Mouse (Mus musculus): ENCODE data around the gene Helz2. TPM values are rescaled to one million over a fixed set of nuclear protein-coding genes. Genes with fewer than 3 reads are reported as not detected.

The Helz2 gene
- total and polyA plus RNA-seq, 3 experiments: 9.2 to 14.1 (median 11.2) TPM

DNA sequence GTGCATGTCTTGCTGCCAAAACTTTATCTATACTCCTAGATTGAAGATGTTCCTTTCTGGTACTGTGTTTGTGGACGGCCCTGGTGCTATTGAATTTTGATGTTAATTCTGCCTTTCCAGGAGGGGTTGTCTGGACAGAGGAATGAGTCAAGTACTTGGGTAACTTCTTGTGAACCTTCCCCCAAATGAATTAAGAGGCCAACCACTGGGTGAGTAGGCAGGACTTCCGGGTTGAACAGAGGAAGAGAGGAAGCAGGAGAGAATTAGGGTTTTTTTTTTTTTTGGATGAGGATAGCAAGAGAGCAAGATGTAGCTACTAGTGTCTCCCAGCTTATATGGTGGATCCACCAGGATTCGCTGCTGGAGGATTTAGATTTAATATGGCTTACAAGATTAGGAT, 63.8 kb downstream of the Helz2 start:
- WGBS: 63% methylated on average over 3 of the region's 3 CpGs
- H3K27ac ChIP-seq: no peak overlapping the region
- intact Hi-C loops (cut with DNase I): no loop called here
- TF ChIP-seq CTCF (IDR thresholded peaks at IDR 0.05) (no peak), POLR2A (IDR thresholded peaks at IDR 0.05; ENCODE audit: insufficient read depth, low read depth, low read length) (no peak)
- H3K36me3 ChIP-seq (ENCODE audit: control insufficient read depth, insufficient read depth, low read length): no peaks in the 10 kb centered on the region
- H3K79me2 ChIP-seq (replicated peaks; ENCODE audit: control insufficient read depth, insufficient read depth, low read length): no peaks in the 10 kb centered on the region
- H3K27me3 ChIP-seq (ENCODE audit: control insufficient read depth, insufficient read depth, low read length): no peaks in the 10 kb centered on the region
- H3K4me1 ChIP-seq (ENCODE audit: control insufficient read depth, insufficient read depth, low read length): peaks cover 1% of the 10 kb centered on the region; the same call in 1 of the 2 replicates
- H3K9ac ChIP-seq (ENCODE audit: low read depth, low read length): no peak overlapping the region
- H3K4me3 ChIP-seq: no peak overlapping the region
- no peak for DNase-seq

Other genes with a start within 250 kb of the Helz2 start
- not detected for gene Chrna4, start 198.5 kb downstream of the Helz2 start, total RNA-seq (2021)
- gene Chrna4, start 198.5 kb downstream of the Helz2 start, polyA plus RNA-seq (2012; rRNA removed): not detected in 2 replicates
- under 1 TPM in 1 of 2 experiments, not detected in 1; 0.05 TPM for gene Kcnq2, start 106.7 kb downstream of the Helz2 start, total RNA-seq (2021)
- gene Kcnq2, start 106.7 kb downstream of the Helz2 start, polyA plus RNA-seq (2012; rRNA removed): 0.23 TPM in 2 replicates
- gene Eef1a2, start 85.0 kb downstream of the Helz2 start, total RNA-seq (2021): 1,000 to 10,000 TPM; 1,434 to 1,646 TPM
- gene Eef1a2, start 85.0 kb downstream of the Helz2 start, polyA plus RNA-seq (2012; rRNA removed): 1,031 and 1,150 TPM in 2 replicates
- gene Ppdpf, start 54.8 kb downstream of the Helz2 start, total RNA-seq (2021): 10 to 100 TPM; 47.5 to 57.7 TPM
- 81.2 and 82.4 TPM in 2 replicates for gene Ppdpf, start 54.8 kb downstream of the Helz2 start, polyA plus RNA-seq (2012; rRNA removed)
- under 1 TPM in 1 of 2 experiments, not detected in 1; 0.07 TPM for gene Ptk6, start 39.2 kb downstream of the Helz2 start, total RNA-seq (2021)
- 0.03 TPM in 1 of 2 replicates, not detected in the other for gene Ptk6, start 39.2 kb downstream of the Helz2 start, polyA plus RNA-seq (2012; rRNA removed)
- under 1 TPM; 0.44 to 0.59 TPM for gene Srms, start 28.8 kb downstream of the Helz2 start, total RNA-seq (2021)
- 0.59 and 1.3 TPM in 2 replicates for gene Srms, start 28.8 kb downstream of the Helz2 start, polyA plus RNA-seq (2012; rRNA removed)
- not detected for gene Fndc11, start 22.0 kb downstream of the Helz2 start, total RNA-seq (2021)
- gene Fndc11, start 22.0 kb downstream of the Helz2 start, polyA plus RNA-seq (2012; rRNA removed): 0.29 and 0.43 TPM in 2 replicates
- 10 to 100 TPM in 1 of 2 experiments, 1 to 10 TPM in 1; 8.5 to 10.2 TPM for gene Gmeb2, start 46.0 kb upstream of the Helz2 start, total RNA-seq (2021)
- 9.4 and 12.7 TPM in 2 replicates for gene Gmeb2, start 46.0 kb upstream of the Helz2 start, polyA plus RNA-seq (2012; rRNA removed)
- gene Stmn3, start 72.5 kb upstream of the Helz2 start, total RNA-seq (2021): under 1 TPM; 0.29 to 0.32 TPM
- gene Stmn3, start 72.5 kb upstream of the Helz2 start, polyA plus RNA-seq (2012; rRNA removed): 0.37 and 1.6 TPM in 2 replicates
- gene Rtel1, start 77.7 kb upstream of the Helz2 start, total RNA-seq (2021): 10 to 100 TPM in 1 of 2 experiments, 1 to 10 TPM in 1; 8.3 to 10.6 TPM
- gene Rtel1, start 77.7 kb upstream of the Helz2 start, polyA plus RNA-seq (2012; rRNA removed): 21.9 and 29.6 TPM in 2 replicates
- gene Zgpat, start 122.9 kb upstream of the Helz2 start, total RNA-seq (2021): 10 to 100 TPM; 18.7 to 18.9 TPM
- gene Zgpat, start 122.9 kb upstream of the Helz2 start, polyA plus RNA-seq (2012; rRNA removed): 21.0 and 31.5 TPM in 2 replicates
- gene Arfrp1, start 123.4 kb upstream of the Helz2 start, total RNA-seq (2021): 10 to 100 TPM; 50.7 to 52.3 TPM
- 42.3 and 69.5 TPM in 2 replicates for gene Arfrp1, start 123.4 kb upstream of the Helz2 start, polyA plus RNA-seq (2012; rRNA removed)
- 1 to 10 TPM; 5.0 to 5.2 TPM for gene Lime1, start 138.1 kb upstream of the Helz2 start, total RNA-seq (2021)
- 21.7 and 21.8 TPM in 2 replicates for gene Lime1, start 138.1 kb upstream of the Helz2 start, polyA plus RNA-seq (2012; rRNA removed)
- gene Zbtb46, start 217.4 kb upstream of the Helz2 start, total RNA-seq (2021): 10 to 100 TPM; 10.7 to 13.2 TPM
- gene Zbtb46, start 217.4 kb upstream of the Helz2 start, polyA plus RNA-seq (2012; rRNA removed): 8.3 and 14.9 TPM in 2 replicates

Data from heart, adult 2 months (tissue).